Mouse (Mus musculus) layer of hippocampus, adult 18-20 months (tissue): ENCODE results near the gene Cfap74. TPM values are rescaled to one million over a fixed set of nuclear protein-coding genes. Genes with fewer than 3 reads are reported as not detected.
"Not testable (repeated sequence)": the region's sequence is repeated elsewhere in the genome, so short reads cannot be mapped to it uniquely, and the experiment has no call there.

ENCODE experiments used
- DNase-seq, 2 experiments: peaks; one replicate each; pipeline ENCODE4 v3.0.0; 2022; ENCODE audit warnings: low spot score in 2 of 2
- total RNA-seq, 2 experiments: library from RNA; stranded (reverse); gene quantifications; 2 replicates each; pipeline ENCODE4 v1.2.3; 2021

The Cfap74 gene
- total RNA-seq, 2 experiments from 2014 or later: 10.5 to 11.1 TPM

DNA sequence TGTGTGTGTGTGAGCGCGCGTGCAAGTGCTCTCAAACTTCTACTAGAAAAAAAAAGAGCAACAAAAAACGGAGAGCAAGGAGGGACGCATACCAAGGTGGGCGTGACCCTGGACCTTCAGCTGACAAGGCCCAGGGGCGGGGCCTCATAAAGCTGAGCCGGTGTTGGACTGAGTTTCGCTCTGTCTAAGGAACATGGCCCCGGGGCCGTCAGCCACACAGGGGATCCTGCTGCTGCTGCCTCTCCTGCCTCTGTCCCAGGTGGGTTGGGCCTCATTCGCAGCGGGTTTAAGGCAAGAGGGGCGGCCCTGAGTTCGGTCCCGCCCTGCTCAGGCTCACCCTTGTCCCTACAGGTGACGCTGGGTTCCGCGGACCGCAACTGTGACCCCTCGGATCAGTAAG is 60.0 kb downstream of the Cfap74 start, which contains the start of gene Tmem52:
Gene Tmem52, plus strand, starts transcription at position 163 of the 400 bp plus-strand sequence.
- DNase-seq: no peak

DNA sequence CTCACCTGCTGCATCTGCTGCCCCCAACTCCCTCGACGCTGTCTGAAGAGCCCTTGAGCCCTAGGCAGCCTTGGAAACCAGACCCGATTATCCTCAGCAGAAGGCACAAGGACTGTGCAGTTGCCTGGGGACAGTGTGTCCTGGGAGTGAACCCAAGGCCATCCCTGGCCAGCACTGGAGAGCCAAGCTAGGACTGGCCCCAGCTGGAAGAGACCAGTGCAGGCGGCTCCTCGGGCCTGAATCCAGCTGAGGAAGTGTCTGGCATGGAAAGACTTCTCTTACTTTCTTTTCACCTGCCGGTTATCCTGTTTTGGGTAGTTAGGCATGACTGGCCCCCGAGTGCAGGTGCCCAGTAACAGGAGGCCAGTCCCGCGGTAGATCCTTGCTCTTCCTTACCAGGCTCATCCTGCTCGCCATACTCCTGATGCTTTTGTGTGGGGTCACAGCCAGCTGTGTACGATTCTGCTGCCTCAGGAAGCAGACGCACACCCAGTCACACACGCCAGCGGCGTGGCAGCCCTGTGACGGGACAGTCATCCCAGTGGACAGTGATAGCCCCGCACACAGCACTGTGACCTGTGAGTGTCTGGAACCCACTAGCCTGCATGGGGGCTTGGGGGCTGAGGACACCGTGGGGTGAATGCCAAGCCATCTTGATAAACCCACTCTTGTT is 60.7 kb downstream of the Cfap74 start:
- DNase-seq: peak in 1 of 2 experiments; percentile 53

DNA sequence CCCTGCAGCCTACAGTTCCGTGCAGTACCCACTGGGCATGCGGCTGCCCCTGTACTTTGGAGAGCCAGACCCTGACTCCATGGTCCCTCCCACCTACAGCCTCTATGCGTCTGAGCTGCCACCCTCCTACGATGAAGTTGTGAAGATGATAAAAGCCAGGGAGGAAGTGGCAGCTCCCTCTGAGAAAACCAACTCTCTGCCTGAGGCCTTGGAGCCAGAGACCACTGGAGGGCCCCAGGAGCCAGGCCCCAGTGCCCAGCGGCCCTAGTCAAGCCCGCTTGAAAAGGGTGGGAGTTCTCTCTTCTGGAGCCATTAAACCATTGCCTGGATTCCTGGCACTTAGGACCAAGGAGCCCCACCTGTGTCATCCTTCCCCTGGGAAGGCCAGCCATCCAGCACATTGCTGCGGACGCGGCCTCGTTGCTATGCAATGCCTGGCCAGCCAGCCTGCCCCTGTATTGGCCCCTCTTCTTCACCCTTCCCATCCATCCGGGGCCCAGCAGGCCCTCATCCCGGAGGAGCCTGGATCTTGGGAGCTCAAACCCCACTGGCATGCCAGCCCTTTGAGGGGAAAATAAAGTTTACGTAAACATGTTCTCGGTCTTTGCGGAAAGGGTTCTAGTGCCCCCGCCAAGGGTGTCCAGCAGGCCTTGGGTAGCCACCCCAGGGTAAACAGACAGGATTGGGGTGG is 61.4 kb downstream of the Cfap74 start:
- no peak for DNase-seq

DNA sequence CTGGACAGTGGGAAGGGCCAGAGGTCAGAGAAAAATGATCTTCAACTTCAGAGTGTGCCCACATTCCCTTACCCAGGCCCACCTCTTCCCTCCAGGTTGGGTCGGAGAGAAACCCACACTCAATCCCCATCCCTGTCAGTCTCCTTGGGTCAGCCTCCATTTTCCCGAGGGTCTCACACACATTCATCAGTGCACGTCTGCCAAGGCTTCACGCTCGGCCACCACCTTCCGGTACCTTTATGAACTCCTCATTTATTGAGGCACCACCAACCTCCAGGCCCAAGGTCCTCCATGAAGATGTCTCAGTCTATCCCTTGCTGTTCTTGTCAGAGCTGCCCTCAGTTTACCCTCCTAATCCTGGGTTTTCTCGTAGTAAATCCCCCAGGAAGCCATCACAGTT is 62.0 kb downstream of the Cfap74 start:
- no peak for DNase-seq

DNA sequence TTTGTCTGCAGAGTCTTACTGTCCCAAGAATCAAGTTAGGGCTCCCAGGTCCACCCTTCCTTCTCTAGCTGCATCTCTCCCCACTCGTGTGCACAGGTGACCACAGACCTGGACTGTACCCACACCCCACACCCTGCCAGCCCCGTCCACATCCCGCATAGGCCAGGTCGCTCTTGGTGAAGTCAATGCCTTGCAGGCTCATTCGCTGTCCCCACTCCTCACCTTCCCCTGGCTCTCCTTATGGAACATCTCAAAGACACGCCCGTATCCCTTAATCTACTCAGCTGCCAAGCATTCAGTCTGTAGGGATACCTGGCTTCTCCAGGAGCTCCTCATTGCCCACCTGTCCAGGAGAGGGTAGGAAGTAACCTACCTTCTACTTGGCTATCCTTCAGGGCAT is 62.4 kb downstream of the Cfap74 start:
- no peak for DNase-seq

DNA sequence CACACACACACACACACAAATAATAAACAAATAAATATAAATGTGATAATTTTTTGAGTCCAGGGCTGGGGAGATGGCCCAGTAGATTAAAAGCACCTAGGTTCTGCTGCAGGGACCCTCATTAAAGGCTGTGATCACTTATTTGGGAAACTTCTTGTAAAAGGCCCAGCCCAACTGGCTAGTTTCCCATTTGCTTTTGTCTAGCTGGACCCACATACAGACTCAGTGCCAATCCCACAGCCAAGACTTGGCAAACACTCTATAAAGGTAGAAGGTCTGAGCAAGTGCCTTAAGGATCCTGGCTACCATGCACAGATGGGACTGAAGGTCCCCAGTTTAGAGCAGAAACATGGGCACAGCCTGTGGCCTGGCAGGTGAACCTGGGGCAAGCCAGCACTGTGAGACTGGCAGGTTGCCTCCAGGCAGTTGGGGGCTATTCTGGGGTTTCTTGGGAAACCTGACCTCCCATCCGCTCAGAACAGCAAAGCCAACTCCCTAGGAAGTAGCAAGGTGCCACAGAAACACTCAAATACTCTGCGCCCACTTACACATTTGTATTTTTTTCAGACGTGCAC is 63.8 kb downstream of the Cfap74 start:
- DNase-seq: no peak

DNA sequence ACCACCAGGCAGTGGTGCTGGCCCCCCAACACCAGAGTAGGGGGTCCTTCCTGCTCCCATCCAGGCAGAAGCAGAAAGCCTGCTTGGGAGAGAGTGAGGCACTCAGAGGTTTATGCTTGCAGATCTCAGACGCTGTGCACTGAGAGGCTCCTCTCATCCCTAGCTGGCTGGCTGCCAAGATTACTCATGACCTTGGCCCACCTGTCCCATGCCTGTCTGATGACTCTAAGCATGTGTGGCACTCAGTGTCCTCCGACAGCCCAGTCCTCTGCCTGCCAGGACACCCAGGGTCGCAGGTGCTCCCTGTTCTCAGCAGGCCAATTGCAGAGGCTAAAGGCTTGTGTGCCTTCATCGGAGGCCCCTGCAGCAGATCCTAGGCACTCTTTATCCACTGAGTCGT is 64.3 kb downstream of the Cfap74 start:
- no peak for DNase-seq

DNA sequence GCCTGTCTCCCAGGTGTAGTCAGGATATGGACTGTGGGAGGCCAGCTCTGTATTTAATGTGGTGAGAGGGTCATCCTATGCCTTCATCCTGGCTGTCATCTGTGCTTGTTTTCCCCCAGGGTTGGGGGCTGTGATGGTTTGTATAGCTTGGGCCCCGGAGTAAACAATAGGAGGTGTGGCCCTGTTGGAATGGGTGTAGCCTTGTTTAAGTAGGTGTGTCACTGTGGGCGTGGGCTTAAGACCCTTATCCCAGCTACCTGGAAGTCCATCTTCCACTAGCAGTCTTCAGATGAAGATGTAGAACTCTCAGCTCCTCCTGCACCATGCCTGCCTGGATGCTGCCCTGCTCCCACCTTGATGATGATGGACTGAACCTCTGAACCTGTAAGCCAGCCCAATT is 64.8 kb downstream of the Cfap74 start:
- DNase-seq: not testable (repeated sequence)

DNA sequence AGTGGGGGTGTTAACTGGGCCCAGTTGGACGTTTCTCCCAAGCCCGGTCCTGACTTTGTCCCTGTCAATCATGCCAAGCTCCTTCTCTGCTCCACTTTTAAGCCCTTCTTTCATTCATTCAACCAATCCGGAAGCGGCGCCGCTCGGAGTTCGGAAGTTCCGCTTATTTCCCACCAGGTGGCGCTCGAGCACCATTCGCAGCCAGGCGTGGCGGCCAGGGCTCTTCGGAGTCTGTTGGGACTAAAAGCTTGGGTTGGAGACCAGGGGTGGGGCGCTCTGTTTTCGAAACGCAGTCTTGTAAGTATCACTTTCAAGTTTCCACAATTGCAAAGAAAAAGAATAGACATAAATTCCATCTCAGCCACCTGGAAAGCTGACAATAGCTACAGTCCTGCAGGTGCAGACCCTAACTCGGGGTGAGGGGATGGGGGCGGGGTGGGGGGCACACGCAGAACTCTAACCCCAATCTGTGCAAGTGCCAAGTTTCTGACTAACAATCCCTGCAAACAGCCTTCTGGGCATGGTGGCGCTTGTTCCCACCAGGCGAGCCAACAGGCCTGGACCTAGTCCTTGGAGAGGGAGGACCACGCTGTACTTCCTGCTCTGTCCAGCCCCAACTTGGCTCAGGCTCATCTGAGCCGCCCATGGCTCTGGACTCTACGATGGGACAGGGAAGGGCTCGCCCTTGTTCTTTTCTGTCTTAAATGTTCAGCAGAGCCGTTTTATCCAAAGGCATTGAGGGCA is 72.6 kb downstream of the Cfap74 start:
- peak; percentile 53 to 82 for DNase-seq

DNA sequence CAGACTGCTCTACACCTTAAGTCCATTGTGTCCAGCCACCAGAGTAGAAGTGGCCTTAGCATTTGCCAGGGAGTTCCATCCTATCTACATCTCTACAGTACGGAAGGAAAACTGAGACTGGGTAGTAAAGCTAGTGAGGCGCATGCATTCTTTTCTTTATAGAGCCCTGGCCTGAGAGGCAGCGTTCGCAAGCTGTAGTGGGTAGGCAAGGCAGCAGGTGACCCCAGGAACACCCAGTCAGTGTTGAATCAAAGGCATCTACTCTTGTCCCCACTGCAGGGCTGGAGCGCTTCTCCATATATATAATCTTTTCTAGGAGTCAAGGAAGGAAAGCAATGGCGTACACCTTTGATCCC is 73.1 kb downstream of the Cfap74 start:
- DNase-seq: no peak

DNA sequence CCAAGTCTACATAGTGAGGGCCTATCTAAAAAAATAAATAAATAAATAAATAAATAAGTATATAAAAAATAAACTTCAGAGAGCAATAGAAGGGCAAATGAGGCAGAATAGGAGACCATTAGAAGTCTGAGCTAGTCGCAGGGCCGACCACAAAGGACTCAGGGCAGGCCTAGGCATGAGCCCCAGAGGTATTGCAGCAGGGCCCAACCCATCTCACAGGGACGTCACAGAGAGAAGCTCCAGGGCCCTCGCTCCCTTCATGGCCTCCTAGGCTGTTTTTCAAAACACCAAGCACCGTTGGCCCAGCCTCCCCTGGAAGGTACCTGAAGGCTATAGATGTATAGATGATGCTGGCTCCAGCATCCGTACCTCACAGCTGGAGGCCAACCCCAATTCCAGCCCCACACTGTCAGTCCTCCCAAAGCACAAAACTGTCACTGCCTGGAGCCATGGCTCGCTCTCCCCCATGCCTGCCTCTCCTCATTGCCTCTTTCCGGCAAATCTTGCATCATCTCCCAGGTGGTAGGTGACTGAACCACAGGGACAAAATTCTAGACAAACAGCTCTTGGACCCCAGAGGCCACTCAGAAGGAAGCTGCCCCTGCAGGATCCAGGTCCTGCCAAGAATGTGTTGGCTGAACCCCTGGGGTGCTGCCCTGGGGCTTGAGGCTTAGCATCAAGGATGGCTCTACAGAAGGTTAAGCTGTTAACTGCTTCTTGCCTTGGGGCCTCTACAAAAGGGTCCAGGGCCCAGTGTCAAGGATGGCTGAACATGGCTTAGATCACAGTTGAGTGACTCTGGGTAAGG is 73.9 kb downstream of the Cfap74 start:
- DNase-seq: no peak

DNA sequence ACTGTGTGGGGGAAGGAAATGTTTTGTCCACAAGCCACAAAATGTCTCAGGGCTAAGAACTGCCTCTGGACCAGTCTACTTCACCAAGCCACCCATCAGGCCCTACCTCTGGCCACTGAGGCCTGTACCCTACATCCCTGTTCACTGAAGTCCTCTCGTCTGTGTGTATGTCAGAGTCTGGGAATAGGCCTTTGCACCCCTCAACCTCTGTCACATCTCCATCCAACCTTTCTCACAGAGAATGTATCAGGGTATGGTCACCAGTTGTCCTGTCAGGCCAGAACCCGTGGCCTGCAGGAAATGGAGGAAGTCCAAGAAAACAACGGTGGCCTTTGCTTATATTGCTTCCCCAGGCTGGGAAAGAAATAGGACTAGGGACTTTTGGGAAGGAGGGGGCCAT is 76.5 kb downstream of the Cfap74 start:
- DNase-seq: no peak

DNA sequence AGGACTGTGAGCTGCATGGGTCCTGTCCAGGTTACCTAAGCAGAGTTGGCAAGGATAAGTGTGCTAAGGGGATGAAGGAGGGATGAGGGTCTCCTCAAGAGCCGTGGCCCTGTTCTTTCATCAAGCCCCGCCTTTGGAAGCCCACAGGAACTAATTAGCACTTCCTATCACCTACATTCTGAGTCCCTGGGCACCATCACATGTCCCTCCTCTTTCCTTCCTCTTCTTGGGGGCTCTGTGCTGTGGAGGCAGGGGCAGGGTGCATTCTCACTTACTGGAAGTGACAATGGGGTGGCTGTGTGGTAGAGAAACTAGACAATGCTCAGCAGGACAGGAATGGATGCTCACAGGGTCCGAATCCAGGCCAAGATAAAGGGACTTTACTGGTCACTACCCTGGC is 78.8 kb downstream of the Cfap74 start:
- no peak for DNase-seq

DNA sequence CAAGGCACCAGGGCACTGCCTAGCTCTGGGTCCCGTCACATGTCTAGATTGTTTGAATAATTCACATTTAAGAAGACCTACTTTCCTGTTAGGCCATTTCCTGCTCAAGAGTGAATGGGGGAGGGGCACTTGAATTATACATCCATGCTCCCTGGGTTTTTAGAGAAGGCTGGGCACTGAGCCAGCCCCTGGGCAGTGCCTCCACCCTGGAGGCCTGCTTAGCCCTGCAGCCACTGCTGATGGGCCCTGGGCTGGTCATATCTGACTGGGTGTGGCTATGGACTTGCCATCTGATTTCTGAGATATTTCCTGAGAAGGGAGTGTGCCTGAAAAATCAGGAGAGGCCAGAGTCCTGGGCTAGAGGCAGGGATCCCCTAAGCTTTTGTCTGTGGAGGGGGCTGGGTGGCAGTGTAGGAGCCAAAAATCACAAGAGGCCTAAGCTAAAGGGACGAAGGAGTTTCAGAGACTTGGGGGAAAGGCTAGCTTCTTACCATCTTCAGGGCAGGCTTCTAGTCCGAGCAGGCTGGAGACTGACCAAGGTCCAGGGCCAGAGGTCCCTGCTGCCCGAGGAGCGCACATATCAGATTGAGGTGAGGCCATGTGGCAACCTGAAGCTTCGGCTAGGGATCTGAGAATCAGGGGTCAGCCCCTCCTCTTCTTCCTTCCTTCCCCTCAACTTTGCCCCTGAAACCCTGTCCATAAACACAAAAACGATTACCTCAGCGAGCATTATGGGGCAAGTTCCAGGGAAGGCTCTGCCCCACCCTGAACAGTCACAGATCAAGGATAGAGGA is 79.4 kb downstream of the Cfap74 start:
- no peak for DNase-seq

DNA sequence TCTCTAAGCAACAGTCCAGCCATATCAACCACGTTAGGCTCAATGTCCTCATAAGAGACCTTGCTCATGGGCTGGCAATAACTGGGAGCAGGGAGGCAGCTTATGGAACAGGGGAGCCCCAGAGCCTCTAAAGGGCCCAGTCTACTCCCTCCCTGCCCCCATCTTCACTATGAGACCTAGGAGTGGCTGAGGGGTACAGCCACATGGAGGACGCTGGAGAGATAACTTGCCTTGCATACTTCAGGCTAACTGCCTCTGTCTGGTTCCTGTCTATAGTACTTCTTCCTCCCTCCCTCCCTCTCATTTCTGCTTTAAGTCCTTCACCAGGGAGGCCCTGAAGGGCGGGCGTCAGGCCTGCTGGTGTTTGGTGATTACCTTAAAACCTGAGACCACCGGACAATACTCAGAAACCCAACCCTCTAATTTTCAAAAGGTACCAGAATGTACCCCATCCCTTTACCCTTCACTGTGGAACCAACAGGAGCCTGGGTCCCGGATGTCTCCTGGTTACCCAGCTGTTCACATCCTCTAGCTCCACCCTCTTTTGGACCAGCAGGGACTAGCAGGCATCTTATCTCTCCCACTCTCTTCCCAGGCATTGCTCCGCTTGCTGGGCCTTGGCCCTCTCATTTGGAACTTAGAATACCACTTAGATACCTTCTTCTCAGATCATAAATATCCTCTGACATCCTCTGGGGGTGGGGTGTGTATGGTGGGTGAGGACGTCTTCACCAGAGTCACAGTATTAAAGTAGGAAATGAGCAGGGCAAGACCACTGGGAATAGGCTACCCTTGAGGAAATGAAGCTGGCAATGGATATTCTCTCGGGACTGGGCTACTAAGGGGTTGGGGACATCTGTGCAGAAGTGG is 80.3 kb downstream of the Cfap74 start:
- no peak for DNase-seq

DNA sequence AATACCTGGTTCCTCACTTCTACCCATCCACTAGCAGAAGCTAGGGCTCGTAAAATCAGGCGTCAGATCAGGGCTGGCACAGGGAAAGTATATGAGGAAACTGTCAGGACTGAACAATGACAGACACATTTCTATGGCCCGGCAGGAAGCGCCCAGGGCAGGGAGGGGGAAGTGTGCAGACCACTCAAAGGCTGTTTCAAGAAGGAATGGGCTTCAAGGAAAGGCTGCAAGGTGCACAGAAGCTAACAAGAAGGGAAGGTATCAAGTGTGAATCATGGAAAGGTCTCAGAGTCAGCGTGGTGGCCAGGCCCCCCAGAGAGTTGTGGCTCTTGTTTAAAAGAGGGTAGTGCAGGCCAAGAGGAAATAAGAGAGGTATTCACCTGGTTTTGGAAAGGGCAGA is 81.5 kb downstream of the Cfap74 start:
- no peak for DNase-seq

DNA sequence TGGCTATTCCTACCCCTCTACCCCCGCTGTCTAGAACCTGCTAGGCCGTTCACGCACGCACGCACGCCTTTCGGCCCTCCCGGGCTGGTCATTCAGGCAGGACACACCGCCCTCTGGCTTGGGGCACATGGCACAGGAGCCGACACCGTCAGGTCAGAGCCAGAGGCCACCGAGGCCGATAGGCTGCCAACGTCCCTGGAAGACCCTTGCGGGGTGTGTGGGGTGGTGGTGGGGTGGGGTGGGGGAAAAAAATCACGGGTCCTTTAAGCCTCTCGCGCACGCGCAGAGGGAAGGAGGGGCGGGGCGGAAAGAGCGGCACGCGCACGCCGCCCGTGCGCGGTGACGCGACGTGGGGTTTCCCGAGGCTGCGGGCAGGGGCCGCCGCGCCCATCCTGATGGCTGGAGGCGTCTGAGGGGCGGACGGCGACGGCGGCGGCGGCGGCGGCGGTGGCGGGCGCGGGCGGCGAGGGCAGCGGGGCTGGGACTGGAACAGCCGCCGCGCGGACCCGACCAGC is 82.1 kb downstream of the Cfap74 start, which contains the start of gene Gnb1:
Gene Gnb1, plus strand, starts transcription at position 372 of the 515 bp plus-strand sequence.
- peak; percentile 85 to 95 for DNase-seq

DNA sequence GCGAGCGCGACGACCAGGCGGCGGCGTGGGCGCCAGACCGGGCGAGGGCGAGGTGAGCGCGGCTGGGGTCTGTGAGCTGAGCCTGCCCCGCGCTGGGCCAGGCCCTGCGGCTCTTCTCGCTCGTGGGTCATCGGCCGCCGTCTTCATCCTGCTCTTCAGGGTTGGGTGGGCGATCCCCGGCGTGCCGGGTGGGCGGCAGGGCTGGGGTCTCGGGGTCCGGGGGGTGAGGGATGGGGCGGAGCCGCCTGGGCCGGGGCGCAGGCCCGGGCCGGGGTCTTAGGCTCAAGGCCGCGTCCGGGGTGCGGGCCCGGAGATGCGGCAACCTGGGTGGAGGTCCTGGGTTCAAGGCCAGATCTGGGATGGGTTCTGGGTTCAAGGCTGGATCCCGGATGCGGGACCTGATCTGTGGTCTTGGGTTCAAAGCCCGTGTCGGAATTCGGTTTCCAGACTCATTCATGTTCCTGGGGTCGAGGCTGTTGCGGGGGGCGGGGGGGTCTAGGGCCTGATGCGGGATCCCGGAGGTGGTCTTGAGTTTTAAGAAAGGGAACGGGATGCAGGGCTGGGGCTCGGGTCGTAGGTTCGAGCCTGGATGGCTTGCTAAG is 82.6 kb downstream of the Cfap74 start:
- no peak for DNase-seq
